Mouse (Mus musculus) frontal cortex, postnatal 25 days (tissue): ENCODE measurements at regions not wholly inside any gene's neighbourhood (a gene's known extent, or its start where the extent isn't known, plus 50 kb on each side); places are given as distances from the start of the nearest gene placed in this dataset.

Source experiments
- DNase-seq, 2 experiments: peaks; one replicate each; pipeline ENCODE4 v3.0.0; 2022; ENCODE audit warnings: low spot score in 2 of 2

GRCm38 (mm10) chr9:43930037-43930404 lies 113.2 kb upstream of the Thy1 start:
- DNase-seq = no peak

DNA sequence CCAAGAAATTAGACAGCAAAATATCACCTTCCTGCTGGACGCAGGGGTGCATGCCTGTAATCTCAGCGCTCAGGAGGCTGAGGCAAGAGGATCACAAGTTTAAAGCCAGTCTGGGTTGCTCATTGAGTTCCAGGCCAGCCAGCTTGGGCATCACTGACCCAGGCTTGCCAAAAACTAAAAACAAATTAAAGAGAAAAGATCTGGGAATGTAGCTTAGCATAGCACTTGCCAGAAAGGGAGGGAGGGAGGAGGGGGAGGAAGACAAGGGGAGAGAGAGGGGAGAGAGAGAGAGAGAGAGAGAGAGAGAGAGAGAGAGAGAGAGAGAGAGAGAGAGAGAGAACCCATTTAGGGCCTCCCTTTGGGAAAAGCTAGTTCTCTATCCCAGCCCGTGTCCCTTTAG lies 112.7 kb upstream of the Thy1 start:
- no peak for DNase-seq

DNA sequence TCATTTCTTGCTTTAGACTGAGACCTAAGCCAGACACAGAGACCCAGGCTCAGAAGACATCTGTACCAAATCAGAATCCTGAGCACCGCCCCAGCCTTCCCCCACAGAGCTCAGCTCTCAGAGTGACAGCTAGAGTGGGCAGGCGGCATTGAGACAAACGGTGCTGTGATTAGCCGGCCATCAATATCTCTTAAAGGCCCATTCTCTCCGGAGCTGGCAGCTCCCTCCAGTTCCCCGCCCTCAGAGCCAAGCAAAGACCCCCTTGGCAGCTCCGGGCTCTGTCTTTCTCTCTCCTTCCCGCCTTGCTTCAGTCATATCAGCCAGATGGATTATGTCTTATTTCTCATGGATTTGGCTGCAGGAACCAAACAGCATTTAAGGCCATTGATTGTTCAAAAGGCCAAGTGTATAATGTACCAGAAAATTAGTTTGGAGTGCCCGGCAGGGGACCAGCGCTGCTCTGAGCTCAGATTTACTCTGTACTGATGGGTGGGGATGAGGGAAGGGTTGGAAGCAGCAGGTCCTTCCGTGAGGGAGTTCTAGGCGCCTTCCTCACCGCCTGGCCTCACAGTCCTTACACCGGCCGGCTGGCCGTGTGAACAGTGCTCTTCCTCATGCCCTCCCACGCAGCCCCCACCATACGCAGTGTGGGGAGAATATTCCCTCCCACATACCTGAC lies 109.0 kb upstream of the Thy1 start:
- DNase-seq = no peak

GRCm38 (mm10) chr9:43934691-43935064 lies 108.5 kb upstream of the Thy1 start:
- DNase-seq = no peak

DNA sequence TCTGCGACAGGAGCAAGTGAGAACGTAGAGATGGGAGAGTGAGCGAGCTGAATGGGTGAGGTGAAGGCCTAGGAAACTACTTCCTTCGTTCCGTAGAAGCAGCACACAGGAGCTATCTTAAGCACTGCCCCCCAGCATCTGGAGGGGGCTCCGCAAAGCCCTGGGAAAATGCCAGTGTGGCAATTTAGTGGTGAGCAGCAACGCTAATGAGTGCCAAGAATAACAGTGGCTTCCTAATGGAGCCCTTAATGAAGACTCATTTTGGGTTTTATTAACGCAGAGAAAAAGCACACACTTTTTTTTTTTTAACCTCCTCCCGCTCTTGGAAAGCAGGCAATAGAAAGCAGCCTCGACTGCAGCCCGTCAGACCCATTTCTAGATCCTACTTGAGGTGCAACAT lies 103.8 kb upstream of the Thy1 start:
- DNase-seq = no peak

- DNase-seq = no peak
Observed at GRCm38 (mm10) chr9:43942147-43942546, 101.0 kb upstream of the Thy1 start.

- DNase-seq = no peak
Observed at GRCm38 (mm10) chr9:43943522-43943921, 99.7 kb upstream of the Thy1 start.

- DNase-seq = no peak
Observed at GRCm38 (mm10) chr9:43944816-43945741, 98.1 kb upstream of the Thy1 start.

DNA sequence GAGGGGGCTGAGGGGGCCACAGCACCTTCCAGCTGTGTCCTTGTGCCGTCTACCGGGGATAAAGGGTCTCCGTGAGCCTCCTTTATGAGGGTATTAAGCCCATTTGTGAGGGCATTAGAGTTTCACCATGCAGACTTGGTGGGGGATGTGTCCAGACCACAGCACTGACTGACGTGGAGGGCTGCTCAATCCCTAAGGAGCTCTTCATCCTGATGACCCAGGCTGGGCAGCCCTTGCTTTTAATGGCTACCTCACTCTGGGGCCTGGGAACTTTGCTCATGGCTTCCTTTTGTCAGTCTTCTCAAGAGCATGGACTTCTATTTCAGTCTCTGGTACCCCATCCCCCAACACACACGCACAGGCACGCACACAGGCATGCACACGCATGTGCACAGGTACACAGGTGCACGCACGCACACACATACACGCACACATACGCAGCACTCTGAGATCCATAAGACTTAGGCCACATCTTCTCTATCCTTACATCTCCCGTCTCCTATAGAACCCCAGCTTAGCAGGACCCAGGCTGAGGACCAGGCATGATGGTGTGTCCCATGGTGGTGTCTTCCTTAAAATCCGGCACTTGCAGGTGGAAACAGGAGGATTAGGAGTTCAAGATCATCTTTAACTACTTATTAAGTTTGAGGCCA lies 97.1 kb upstream of the Thy1 start:
- no peak for DNase-seq

- no peak for DNase-seq
Observed at GRCm38 (mm10) chr9:43947089-43947488, 96.1 kb upstream of the Thy1 start.

GRCm38 (mm10) chr9:43947490-43948150 lies 95.6 kb upstream of the Thy1 start:
- no peak for DNase-seq

- no peak for DNase-seq
Observed at GRCm38 (mm10) chr9:43953128-43953527, 90.1 kb upstream of the Thy1 start.

GRCm38 (mm10) chr9:43959541-43959940 lies 83.6 kb upstream of the Thy1 start:
- no peak for DNase-seq

- no peak for DNase-seq
Observed at GRCm38 (mm10) chr9:43961431-43961830, 81.8 kb upstream of the Thy1 start.

DNA sequence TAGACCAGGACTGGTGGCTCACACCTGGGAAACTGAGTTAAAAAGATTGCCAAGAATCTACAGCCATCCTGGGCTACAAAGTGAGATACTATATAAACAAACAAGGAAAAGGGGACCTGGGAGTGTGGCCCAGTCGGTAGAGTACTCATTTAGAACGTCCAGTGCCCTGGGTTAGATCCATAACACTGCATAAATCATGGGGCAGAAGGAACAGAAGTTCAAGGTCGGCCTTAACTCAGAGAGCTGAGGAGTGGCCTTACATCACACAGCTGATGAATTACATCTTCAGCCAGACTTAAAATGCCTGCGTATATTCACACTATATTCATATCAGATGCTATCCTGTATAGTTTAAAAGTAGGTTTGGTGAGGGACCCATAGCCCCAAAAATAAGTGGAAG lies 78.0 kb upstream of the Thy1 start:
- DNase-seq = no peak

DNA sequence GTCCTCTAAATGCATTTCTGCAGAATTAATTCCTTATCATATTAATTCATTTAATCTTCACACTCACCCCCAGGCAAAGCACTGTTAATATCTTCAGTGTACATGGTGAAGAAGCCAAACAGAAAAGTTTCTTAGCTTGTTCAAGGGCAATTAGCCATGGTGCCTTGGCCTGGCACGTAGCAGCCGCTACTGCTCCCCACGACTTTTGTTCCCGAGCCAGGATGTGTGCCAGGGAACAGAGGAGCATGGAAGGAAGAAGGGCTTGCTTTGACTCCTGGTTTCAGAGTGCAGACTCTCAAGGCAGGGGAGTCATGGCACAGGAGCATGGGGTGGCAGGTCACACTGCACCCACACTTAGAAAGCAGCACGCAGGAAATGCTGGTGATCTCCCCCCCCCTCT lies 77.4 kb upstream of the Thy1 start:
- DNase-seq = no peak

DNA sequence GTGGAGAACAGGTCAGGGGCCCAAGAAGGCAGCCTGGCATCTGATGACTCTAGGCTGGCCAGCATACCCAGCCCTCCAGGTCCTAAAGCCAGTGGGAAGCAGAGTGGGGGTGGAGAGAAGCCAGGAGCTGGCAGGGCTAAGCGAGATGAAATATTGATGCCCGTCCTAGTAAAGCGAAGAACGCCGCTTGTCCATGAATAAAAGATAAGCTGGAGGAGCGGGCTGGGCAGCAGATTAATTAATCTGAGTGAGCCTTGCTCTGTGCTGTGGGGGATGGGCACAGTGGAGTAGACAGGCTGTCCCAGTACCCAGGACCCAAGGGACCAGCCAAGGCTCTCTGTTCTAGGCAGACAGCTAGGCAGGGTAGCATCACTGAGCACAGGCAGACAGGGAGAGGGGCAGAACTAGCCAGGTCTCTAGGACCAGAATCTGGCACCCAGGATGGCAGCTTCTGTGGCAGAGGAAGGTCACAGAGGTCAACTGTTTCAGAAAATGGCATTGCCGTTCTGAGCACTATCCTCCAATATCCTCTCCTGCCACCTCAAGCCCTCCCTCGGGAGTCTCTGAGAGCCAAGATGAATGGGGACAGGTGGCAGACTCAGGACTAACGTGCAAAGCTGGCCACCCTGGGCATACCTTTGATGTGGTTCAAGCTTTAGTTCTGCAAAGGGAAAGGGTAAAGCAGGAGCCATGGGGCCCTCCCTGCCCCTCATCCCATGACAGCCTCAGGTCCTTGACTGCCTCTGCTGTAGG lies 73.0 kb upstream of the Thy1 start:
- no peak for DNase-seq

- DNase-seq = no peak
Observed at GRCm38 (mm10) chr9:43970858-43971257, 72.3 kb upstream of the Thy1 start.

GRCm38 (mm10) chr9:43972290-43972689 lies 70.9 kb upstream of the Thy1 start:
- DNase-seq = peak; percentile 62 to 74

- DNase-seq = no peak
Observed at GRCm38 (mm10) chr9:43975405-43975804, 67.8 kb upstream of the Thy1 start.

DNA sequence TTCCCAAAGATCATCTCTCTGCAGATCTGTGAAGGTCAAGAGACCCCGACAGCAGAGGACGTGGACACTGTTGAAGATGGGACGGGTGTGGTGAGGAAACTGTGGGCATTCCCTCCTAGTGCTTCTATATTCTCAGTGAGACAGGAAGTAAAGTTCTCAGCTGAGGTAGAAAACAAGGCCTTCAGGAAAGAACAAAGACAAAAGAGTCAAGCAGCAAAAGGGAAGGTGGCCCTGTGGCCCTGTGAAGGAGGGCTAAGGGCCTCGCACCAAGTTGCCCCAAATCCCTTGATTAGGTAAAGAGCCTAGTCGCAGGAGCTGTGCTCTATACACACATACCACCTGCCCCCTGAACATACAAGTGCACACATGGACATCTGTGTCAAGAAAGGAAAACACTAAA lies 66.8 kb upstream of the Thy1 start:
- no peak for DNase-seq

DNA sequence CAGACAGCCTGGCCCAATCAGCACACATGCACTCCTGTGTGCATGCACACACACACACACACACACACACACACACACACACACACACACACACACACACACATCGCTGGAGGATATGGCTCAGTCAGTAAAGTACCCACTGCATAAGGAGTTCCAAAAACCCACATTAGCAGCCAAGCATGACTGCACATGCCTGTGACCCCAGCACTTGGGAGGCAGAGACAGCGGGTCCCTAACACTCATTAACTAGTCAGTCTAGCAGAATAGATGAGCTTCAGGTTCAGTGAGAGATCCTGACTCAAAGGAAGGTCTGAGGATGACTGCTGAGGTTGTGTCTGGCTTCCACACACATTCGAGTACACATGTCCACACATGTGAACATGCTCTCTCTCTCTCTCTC lies 65.4 kb upstream of the Thy1 start:
- DNase-seq = no peak
